Mouse (Mus musculus) cerebellum, adult 2 months (tissue): Measurements from ENCODE around the gene Tnfrsf11a. TPM values are rescaled to one million over a fixed set of nuclear protein-coding genes. Genes with fewer than 3 reads are reported as not detected.

Experiments
- DNase-seq, 2 experiments: peaks; one replicate each; pipeline ENCODE4 v3.0.0; 2021
- H3K27ac ChIP-seq: fragments of 200-500 bp; 2 replicates; pipeline ENCODE4 v1.5.1; 2012; ENCODE audit warnings: low read length, control low read depth, inconsistent platforms; ENCODE audit not compliant: insufficient read depth
- H3K27me3 ChIP-seq: fragments of 200-500 bp; 2 replicates; pipeline ENCODE4 v1.6.1; 2012; ENCODE audit warnings: inconsistent platforms, mild to moderate bottlenecking, low read length, moderate library complexity; ENCODE audit not compliant: control insufficient read depth, insufficient read depth
- H3K4me1 ChIP-seq: fragments of 200-500 bp; 2 replicates; pipeline ENCODE4 v1.6.1; 2011; ENCODE audit warnings: low read length; ENCODE audit not compliant: control insufficient read depth, insufficient read depth
- H3K4me3 ChIP-seq: fragments of 200-500 bp; replicated peaks from 2 replicates; pipeline ENCODE3; 2011; ENCODE audit warnings: mild to moderate bottlenecking, low read depth, low read length, control low read depth; ENCODE audit not compliant: insufficient read depth
- CTCF ChIP-seq: fragments of 200-500 bp; IDR thresholded peaks from 2 replicates; pipeline ENCODE4 v1.5.1; 2011; ENCODE audit warnings: low read depth, mild to moderate bottlenecking, control low read depth, low read length, moderate library complexity, borderline replicate concordance; ENCODE audit not compliant: insufficient read depth
- POLR2A ChIP-seq: fragments of 200-500 bp; IDR thresholded peaks from 2 replicates; pipeline ENCODE4 v1.6.1; 2011; ENCODE audit warnings: low read length, control low read depth, borderline replicate concordance; ENCODE audit not compliant: insufficient read depth
- WGBS: fragments of 180-500 bp; shearing (Covaris S2); methylation state at CpG from one replicate; pipeline ENCODE4 v1.1.7; 2018; 5-methylcytosine and 5-hydroxymethylcytosine counted together
- polyA plus RNA-seq: library from polyadenylated mRNA; depleted of rRNA; stranded (reverse); fragments of >200 nt; gene quantifications from 2 replicates; pipeline ENCODE4 v1.2.3, GENCODE M21; 2012; rRNA removed

Gene Tnfrsf11a
- polyA plus RNA-seq, 1 experiment = 1.6 TPM

DNA sequence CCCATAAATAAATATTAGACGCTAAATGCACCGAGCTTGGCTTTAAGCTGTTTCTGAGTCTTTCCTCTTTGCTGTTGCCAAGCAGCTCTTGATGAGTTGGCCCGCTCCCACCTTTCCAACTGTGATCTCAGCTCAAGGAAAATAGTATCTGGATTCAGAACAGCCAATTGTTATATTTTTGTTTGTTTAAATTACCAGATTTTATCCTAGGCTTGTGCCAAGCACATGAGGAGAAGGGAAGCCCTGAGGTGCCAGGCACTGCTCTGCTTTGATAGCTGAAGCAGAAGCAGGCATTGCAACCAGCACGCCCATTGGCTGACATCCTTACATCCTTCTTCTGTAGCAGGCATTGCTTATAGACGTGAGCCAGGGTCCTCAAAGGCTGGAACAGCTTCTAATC, 114.5 kb downstream of the Tnfrsf11a start:
- H3K27ac ChIP-seq = no peak overlapping the region
- H3K27me3 ChIP-seq = no peaks in the 10 kb centered on the region
- TF ChIP-seq POLR2A (no peak), CTCF (no peak)
- peak; percentile 44 to 68 for DNase-seq
- WGBS = 3% methylated on average over 5 of the region's 5 CpGs
- H3K4me1 ChIP-seq = peaks cover 9% of the 10 kb centered on the region; the same call in 1 of the 2 replicates
- no peak overlapping the region for H3K4me3 ChIP-seq

Other genes with a start within 250 kb of the Tnfrsf11a start
- 21.7 and 24.7 TPM in 2 replicates for gene Pign, start 117.0 kb upstream of the Tnfrsf11a start, polyA plus RNA-seq
- 48.5 and 58.1 TPM in 2 replicates for gene Relch, start 116.9 kb upstream of the Tnfrsf11a start, polyA plus RNA-seq
- 19.7 and 19.8 TPM in 2 replicates for gene Zcchc2, start 209.7 kb downstream of the Tnfrsf11a start, polyA plus RNA-seq